Mouse (Mus musculus): ENCODE measurements around the gene Gm10318.

- TF ChIP-seq HCFC1 (IDR thresholded peaks at IDR 0.05; ENCODE audit: borderline replicate concordance, insufficient read depth, low read length) = no peak
- no peak for TF ChIP-seq MAFK (IDR thresholded peaks at IDR 0.05; ENCODE audit: insufficient read depth, low read depth, low read length)
Measured at GRCm38 (mm10) chr10:77890987-77891565, 38.4 kb downstream of the Gm10318 start.

All from ES-E14 (cell line).